Mouse (Mus musculus) 416B (cell line): ENCODE measurements at regions not wholly inside any gene's neighbourhood (a gene's known extent, or its start where the extent isn't known, plus 50 kb on each side); places are given as distances from the start of the nearest gene placed in this dataset.
A peak's percentile ranks its signal among the peaks of the same experiment; 100 is the strongest.

Source experiments
- DNase-seq: peaks from one replicate; pipeline ENCODE4 v3.0.0; 2011; ENCODE audit warnings: low read depth

DNA sequence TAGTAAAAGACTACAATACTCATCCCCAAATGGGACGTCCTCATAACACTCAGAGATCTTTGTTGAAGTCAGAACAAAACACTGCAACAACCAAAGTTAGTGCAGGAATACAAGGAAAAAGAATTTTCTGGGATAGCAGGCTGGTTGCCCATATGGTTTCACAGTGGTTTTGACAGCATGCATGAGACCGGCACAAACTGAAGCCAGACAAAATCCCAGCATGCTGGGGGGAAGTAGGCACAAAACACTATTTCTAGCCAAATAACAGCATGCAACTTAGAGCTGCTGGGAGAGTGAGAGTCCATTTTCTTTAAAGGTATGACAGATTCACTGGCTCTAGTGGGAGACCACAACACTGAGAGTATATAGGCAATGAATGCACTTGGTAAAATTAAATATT is 619.1 kb upstream of the Manea start:
- no peak for DNase-seq

DNA sequence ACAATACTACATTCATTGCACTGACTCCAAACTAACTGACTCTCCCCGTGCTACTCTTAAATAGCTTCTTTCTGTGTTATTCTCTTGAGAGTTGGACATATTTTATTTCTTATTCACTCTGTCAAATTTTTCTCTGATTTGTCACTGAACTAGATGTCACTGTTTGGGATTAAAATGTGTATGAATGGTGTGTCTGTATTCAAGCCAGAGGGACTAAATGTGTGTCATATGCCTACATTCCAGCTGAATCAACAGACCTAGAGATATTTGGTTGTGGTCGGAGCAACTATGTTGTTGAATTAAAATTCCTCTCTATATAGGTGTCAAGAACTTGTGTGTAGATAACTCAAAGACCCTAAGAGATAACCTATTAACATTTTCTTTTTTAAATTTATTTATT is 618.2 kb upstream of the Manea start:
- no peak for DNase-seq

DNA sequence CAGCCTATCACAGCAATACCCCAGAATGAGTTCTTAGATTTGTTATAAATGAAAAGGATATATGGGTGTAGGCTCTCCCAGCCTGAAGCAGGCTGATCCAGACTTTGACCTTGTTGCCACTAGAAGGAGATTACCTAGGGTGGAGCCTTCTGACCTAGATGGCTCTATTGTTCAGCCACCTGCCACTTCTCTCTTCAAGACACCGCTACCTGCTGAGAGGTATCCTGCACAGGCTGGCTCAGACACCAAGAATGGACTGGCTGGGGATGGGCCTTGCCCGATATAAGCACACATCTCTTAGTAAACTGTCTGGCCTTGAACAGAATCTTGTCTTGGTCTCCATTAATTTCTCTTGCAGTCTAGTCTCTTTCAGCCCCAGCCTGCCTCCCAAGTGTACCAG is 597.9 kb upstream of the Manea start:
- DNase-seq: no peak

DNA sequence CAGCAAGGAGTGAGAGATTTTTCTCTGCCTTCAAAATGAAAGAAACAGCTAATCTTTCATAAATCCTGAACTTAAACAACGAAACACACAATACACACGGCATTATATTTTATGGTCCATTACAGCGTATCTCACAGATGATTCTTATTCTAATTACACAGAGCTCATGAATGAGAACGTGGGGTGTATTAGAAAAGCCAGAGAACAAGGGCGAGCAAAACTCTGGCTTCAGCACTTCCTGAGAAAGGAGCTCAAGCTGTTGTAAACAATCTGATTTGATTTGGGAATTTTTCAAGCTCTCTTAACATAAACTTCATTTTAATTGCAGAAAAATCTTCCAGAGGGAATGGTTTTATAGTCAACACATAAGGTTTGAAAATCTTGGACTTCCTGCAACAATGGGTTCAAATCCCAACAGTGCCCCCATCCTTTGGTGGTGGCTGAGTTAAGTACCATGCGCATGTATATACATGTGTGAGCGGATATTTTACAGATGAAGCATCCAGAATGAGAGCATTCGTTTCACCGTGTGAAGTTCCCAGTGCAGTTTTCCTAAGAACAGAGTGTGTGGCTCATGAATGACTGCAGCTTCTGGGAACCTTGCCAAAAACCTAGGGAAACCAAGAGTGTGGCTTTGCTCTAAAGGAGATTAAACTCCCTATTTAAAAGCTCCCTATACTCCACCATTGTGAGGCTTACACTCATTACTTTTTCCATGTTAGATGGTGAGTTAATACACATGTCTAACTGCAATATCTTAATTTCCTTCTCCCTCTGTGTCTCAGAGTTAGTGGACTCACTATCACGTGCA is 587.5 kb upstream of the Manea start:
- DNase-seq: peak; percentile 2

DNA sequence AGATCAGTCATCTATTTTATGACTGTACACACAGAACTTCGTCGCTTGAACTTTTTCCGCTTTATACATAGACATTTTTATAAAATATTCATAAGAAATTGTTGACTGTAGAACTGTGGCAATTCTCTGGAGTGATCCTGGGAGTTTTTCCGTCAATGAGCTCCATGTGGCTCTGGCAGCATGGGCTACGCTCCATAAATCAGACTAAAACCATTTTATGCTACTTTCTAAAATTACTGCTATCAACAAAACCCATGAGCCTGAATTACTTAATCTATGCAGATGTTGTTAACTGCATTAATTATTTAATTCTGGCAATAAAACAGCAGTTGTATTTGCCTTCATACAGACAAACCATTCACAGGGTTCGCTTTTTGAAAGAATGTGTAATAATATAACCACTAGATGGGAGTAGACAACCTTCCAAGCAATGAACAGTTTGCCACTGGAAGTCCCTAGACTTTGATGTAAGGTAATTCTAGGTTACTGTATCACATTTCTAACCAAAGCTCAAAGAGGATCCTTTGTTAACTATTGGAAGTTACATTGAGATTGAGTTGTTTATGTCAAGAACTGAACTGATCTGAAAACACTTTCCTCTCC is 583.3 kb upstream of the Manea start:
- peak; percentile 27 for DNase-seq

DNA sequence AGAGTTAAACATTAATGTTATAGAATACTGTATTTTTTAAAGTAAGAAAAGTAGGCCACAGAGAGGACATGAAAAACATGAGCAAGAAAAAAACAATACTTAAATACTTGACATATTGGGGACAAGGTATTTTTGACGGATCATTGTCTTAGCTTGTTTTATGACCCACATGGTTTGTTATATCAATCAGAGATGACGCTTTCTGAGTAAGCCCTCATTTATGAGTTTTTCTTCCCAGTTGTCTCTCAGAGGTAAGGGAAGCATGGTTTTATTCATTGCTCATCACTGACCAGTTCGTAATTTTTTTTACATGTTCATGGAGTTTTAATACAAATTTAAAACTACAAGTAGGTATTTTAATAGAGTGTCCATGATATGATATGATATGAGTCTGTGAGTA is 579.4 kb upstream of the Manea start:
- DNase-seq: no peak

DNA sequence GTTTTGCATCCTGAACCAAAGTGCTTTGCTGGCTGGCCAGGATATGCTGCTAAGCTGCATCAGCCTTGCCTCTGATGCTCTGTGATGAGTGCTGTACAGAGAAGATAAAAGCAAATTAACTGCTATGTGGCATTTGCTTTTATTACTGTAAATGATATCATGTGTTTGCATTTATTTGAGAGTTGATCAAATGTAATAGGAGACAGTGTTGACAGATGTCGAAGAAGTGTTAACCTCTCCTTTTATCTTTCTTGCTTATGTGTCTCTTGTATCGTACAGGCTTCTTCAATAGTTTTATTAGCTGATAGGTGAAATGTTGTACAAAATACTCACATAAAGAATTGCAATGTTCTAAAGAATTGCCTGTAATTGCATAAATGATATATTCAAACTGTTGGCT is 541.8 kb upstream of the Manea start:
- no peak for DNase-seq

DNA sequence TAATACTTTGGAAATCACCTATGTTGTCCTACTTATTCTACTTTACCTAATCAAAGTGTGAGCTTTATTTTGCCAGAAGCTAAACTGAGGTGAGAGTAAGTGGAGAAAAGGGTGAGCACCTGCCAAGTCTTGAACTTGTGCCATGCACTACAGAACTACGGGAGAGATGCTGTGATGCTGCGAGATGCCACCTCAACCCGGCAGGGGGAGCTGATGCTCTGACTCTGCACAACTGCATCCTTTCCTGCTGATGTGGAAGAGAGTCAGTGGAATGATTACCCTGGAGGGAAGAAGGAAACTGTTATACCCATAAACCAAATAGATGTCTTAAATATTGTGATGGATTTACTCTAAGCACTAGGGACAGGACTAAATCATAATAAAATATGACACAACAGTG is 532.3 kb upstream of the Manea start:
- peak; percentile 8 for DNase-seq

DNA sequence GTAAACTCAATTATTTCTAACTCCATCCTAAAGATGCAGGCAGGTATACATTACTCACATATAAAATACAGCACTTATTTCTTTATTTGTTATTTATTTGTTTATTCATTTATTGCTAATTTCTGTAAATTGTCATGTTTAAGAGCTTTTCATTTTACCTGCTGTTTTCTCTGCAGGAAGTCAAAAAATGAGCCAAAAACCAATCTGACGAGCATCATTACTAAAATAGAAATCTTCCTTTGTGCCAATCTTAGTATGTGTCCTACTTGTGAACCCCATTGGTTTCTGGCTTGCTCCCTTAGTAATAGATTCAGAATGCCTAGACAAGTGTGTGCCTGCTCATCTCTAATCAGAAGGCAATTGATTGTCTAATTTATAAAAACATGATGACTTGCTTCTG is 495.1 kb upstream of the Manea start:
- no peak for DNase-seq

DNA sequence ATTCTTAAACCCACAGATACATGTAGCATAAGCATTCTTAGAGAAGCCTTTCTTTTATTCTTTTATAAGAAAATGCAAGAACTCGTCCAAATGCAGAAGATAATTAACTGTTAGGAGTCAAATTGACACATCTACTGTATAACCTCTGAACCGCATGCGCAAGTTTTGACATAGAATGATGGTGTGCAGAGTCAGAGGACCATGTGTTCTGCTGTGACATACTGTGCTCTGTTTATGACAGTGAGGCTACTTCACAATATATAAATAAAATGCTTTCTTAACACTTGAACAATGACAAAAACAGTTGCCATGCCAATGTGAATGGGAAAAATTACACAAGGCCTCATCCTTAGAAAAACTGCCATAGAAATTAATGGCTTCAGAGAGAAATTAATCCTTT is 454.1 kb upstream of the Manea start:
- no peak for DNase-seq

DNA sequence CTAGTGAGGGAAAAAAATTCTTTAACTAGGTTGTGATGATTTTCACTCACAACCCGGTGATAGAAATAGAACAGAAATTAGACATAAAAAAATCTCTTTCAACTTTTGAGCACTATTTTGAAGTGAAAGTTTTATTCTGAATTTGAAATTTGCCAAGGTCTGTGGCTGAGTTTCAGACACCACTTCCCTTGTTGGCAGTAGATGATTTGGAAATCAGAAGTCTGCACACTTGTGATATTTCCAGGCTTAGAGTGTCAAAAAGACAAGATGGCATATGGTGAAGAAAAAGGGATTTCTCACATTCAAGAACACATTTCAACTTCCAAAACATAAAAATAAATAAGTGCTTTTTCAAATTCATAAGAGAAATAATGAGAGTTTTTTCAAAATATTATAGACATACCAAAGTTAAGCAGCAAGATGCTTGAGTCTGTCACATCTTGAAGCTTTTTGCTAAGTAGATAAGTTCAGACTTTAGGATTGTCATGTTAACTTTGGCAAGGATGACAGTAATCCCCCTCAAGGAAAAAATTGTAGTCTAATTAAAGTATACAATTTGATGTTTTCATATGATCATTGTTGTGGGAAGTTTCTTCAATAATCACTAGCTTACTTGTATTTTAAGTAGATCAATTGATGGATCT is 446.6 kb upstream of the Manea start:
- no peak for DNase-seq

DNA sequence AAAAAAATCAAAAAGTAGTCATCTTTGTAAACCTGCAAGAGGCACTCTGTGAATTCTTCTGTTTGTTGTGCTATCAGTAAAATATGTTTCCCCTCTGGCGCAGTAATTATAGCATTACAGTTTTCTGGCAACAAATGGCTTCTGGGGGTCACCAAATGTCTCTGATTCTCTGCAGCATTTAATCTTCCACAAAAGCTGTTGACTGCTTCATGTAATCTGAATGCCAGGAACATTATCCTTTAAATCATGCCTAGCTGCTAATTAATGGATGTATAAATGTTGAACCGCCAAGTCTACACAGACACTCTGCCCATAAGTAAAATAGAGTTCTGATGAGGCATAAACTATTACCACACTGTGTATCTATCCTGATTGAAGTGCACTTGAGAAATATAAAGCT is 421.2 kb upstream of the Manea start:
- DNase-seq: no peak

DNA sequence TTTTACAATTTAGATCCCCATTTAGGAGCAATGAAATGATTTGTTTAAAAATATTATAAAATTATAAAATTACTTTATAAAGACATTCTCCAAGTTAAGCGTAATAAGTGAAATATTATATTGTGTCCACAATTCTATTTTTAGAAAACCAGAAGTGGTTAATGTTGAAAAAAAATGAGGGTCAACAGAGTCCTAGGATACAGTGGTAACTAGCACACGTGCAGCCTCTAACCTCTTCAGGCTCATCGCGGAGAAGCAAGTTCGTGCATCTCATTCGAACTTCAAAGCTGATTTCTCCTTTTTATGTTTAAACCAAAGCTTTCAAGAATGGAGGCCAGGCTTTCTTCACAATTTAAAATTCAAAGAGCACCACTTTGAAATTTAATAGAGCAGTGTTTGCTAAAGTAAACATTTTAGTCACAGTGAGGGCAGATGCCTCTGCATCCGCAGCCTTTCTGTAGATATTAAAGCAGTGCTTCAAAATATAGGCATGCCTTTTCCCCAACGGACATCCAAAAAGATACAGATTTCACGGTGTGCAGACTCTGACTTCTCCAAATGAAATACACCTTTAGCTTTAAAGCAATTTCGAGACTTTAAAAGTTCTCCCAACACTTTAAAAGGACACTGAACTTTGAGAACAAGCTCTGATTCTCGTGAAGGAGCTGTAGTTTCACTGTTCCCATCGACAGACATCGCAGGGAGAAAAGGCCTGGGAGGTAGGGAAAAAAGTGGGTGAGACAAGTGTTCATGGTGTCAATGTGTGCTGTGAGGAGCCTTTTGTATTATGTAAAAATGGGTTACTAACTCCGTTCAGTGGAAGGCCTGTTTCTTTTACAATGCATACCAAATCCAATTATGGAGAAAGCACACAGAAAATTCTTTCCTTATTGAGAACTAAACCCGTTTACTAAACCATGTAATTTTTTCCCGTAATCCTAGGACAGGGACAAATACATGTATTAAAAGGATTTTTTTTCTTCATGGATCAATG is 419.8 kb upstream of the Manea start:
- no peak for DNase-seq

DNA sequence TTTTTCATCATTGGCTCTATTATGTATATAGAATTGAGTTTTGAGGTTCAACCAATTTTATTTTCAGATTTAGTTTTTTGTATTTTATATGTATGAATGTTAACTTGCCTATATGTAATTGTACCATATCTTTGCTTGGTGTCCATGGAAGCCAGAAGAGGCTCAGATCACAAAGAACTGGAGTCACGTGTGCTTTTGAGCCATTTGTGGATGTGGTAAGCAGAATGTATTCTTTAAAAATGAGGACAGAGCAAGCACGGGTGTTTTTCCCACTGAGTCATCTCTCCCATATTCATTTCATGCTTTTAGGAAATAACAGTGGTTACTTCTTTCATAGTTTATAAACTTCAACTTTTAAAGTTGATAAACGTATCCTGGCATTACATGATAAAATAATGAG is 394.1 kb upstream of the Manea start:
- DNase-seq: no peak

DNA sequence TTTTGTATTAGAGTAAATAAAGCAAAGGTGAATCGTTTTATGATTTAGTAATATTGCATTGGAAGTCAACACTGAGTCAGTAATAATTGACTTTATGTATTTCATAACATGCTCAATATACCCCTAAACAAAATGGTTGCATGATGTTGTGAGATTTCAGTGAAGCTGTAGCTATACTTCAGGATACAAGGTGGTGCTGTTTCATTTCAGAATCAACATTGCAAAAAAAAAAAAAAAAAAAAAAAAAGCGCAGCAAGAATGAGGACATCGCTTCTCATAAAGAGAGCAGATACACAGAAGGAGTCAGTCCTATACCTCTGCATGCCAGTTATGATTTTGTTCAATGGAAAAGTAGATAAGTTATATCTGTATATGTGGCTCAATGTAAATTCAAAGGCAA is 389.7 kb upstream of the Manea start:
- DNase-seq: no peak

DNA sequence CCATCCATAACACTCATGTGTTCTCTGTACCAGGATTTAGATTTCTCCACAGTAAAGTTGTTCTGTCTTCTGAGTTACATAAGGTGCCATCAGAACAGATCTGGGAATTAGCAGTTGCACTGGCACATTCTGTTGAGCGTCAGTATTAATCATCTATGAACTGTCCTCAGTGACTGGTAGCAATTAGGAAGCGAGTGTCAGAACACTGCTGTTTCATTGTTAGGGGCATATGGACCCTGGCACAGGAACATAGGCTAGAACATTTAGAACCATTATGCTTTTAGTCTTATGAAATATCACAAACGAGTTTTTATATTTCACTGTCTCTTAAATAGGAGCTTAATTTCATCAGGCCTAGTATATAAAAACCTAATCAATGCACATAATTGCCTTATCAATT is 367.7 kb upstream of the Manea start:
- no peak for DNase-seq

DNA sequence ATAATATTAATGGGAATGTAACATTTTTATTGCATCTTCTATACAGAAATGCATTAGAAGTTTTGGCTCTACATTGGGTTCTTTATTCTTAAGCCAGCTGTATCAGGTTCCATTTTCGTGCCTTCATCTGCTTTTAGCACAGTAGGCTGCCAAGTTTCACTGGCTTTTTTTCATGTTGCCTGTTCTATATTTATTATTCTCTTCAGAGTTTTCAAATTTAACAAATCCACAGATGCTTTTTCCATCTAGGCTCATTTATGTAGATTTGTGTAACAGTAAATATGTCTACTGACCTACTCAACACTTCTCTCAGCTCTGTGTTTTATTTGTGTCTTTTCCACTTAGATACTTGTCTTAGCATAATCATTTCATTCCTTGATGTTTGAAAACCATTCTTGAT is 363.3 kb upstream of the Manea start:
- no peak for DNase-seq

DNA sequence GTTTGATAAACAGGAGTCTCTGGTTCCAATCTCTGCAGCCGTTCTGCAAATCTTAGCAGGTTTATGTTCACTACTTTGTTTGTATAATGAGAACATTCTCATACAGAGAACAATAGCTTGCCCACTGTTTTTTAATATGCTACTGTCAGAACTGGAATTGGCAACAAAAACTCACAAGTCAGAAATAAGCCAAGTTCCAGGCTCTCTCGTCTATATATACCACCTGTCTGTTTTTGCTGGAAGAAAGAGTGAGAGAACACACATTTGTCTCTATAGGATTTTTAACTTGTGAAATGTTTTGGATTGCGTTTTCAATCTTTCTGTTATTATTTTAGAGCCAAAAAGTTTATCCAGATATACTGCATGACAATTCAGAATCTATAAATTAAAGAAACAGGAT is 349.3 kb upstream of the Manea start:
- no peak for DNase-seq
